Mouse (Mus musculus): ENCODE data around the gene Slc36a3.
A peak's percentile ranks its signal among the peaks of the same experiment; 100 is the strongest.

Gene Slc36a3

GRCm38 (mm10) chr11:55151608-55152007 lies at the start of gene Slc36a3:
TSS of gene Slc36a3 (minus strand) at chr11:55151708.
- DNase-seq (ENCODE audit: low spot score): no peak

- DNase-seq (ENCODE audit: low spot score): no peak
Measured at GRCm38 (mm10) chr11:55197740-55198510, 46.4 kb upstream of the Slc36a3 start.

- no peak for DNase-seq (ENCODE audit: low spot score)
Measured at GRCm38 (mm10) chr11:55197086-55197485, 45.6 kb upstream of the Slc36a3 start.

- no peak for DNase-seq (ENCODE audit: low spot score)
Measured at GRCm38 (mm10) chr11:55190216-55190615, 38.7 kb upstream of the Slc36a3 start.

GRCm38 (mm10) chr11:55187777-55188176 lies 36.3 kb upstream of the Slc36a3 start:
- no peak for DNase-seq (ENCODE audit: low spot score)

- DNase-seq (ENCODE audit: low spot score): no peak
Measured at GRCm38 (mm10) chr11:55187292-55187691, 35.8 kb upstream of the Slc36a3 start.

- DNase-seq (ENCODE audit: low spot score): no peak
Measured at GRCm38 (mm10) chr11:55184733-55185291, 33.3 kb upstream of the Slc36a3 start, which contains the start of gene Slc36a2. TSS of gene Slc36a2 (minus strand) at chr11:55185077.

GRCm38 (mm10) chr11:55184246-55184645 lies 32.7 kb upstream of the Slc36a3 start:
- DNase-seq (ENCODE audit: low spot score): no peak

GRCm38 (mm10) chr11:55183124-55183523 lies 31.6 kb upstream of the Slc36a3 start:
- DNase-seq (ENCODE audit: low spot score): no peak

- no peak for DNase-seq (ENCODE audit: low spot score)
Measured at GRCm38 (mm10) chr11:55179856-55180255, 28.3 kb upstream of the Slc36a3 start.

- no peak for DNase-seq (ENCODE audit: low spot score)
Measured at GRCm38 (mm10) chr11:55178830-55179229, 27.3 kb upstream of the Slc36a3 start.

GRCm38 (mm10) chr11:55170501-55170900 lies 19.0 kb upstream of the Slc36a3 start:
- DNase-seq (ENCODE audit: low spot score): no peak

GRCm38 (mm10) chr11:55168914-55169313 lies 17.4 kb upstream of the Slc36a3 start:
- DNase-seq (ENCODE audit: low spot score): no peak

GRCm38 (mm10) chr11:55168504-55168903 lies 17.0 kb upstream of the Slc36a3 start:
- no peak for DNase-seq (ENCODE audit: low spot score)

- DNase-seq (ENCODE audit: low spot score): no peak
Measured at GRCm38 (mm10) chr11:55165748-55166147, 14.2 kb upstream of the Slc36a3 start.

GRCm38 (mm10) chr11:55164723-55165122 lies 13.2 kb upstream of the Slc36a3 start:
- peak; percentile 71 for DNase-seq (ENCODE audit: low spot score)

- DNase-seq (ENCODE audit: low spot score): peak; percentile 83
Measured at GRCm38 (mm10) chr11:55162670-55163069, 11.2 kb upstream of the Slc36a3 start.

GRCm38 (mm10) chr11:55158785-55159359 lies 7.4 kb upstream of the Slc36a3 start:
- peak; percentile 92 for DNase-seq (ENCODE audit: low spot score)

GRCm38 (mm10) chr11:55155070-55155421 lies 3.5 kb upstream of the Slc36a3 start:
- no peak for DNase-seq (ENCODE audit: low spot score)

GRCm38 (mm10) chr11:55154398-55155069 lies 3.0 kb upstream of the Slc36a3 start:
- DNase-seq (ENCODE audit: low spot score): no peak

- DNase-seq (ENCODE audit: low spot score): no peak
Measured at GRCm38 (mm10) chr11:55148461-55148860, 3.0 kb downstream of the Slc36a3 start.

- DNase-seq (ENCODE audit: low spot score): no peak
Measured at GRCm38 (mm10) chr11:55147423-55147822, 4.1 kb downstream of the Slc36a3 start.

- DNase-seq (ENCODE audit: low spot score): no peak
Measured at GRCm38 (mm10) chr11:55146855-55147254, 4.7 kb downstream of the Slc36a3 start.
